Mouse (Mus musculus) ovary, postnatal 14 days (tissue): ENCODE results near the gene Olfr1122.
"Not testable (repeated sequence)": the region's sequence is repeated elsewhere in the genome, so short reads cannot be mapped to it uniquely, and the experiment has no call there.

ENCODE experiments used
- DNase-seq: peaks from one replicate; pipeline ENCODE4 v3.0.0; 2022; ENCODE audit warnings: low spot score

Olfr1122 gene

GRCm38 (mm10) chr2:87385549-87385948 is at the start of gene Olfr1122:
Gene Olfr1122 (plus strand): TSS chr2:87385849.
- DNase-seq: no peak

- no peak for DNase-seq
Observed at GRCm38 (mm10) chr2:87354515-87354914, 31.1 kb upstream of the Olfr1122 start, which contains the start of gene Olfr1120. Gene Olfr1120 (plus strand): TSS chr2:87354815.

GRCm38 (mm10) chr2:87360121-87360520 is 25.5 kb upstream of the Olfr1122 start:
- not testable (repeated sequence) for DNase-seq

- no peak for DNase-seq
Observed at GRCm38 (mm10) chr2:87369595-87369994, 16.1 kb upstream of the Olfr1122 start, which contains the start of gene Olfr1121. Gene Olfr1121 (plus strand): TSS chr2:87369895.

GRCm38 (mm10) chr2:87371726-87372125 is 13.9 kb upstream of the Olfr1122 start:
- no peak for DNase-seq

GRCm38 (mm10) chr2:87383935-87384334 is 1.7 kb upstream of the Olfr1122 start:
- DNase-seq: no peak

GRCm38 (mm10) chr2:87393605-87394004 is 8.0 kb downstream of the Olfr1122 start:
- DNase-seq: not testable (repeated sequence)

- DNase-seq: not testable (repeated sequence)
Observed at GRCm38 (mm10) chr2:87394686-87395085, 9.0 kb downstream of the Olfr1122 start.

GRCm38 (mm10) chr2:87416335-87416734 is 30.7 kb downstream of the Olfr1122 start, which contains the start of gene Olfr1123:
Gene Olfr1123 (plus strand): TSS chr2:87416635.
- DNase-seq: no peak

GRCm38 (mm10) chr2:87429975-87430374 is 44.3 kb downstream of the Olfr1122 start, which contains the start of gene Olfr1124:
Gene Olfr1124 (plus strand): TSS chr2:87430275.
- DNase-seq: no peak

- no peak for DNase-seq
Observed at GRCm38 (mm10) chr2:87437731-87438130, 52.1 kb downstream of the Olfr1122 start.
